Mouse (Mus musculus) lung, embryonic 14.5 days (tissue): ENCODE data around the gene Fgd3. TPM values are rescaled to one million over a fixed set of nuclear protein-coding genes. Genes with fewer than 3 reads are reported as not detected.
A peak's percentile ranks its signal among the peaks of the same experiment; 100 is the strongest.

Experiments used
- ATAC-seq: fragments of 200-750 bp; cut with Nextera tagmentation; 2 replicates; pipeline ENCODE4 v1.8.0; 2017; ENCODE audit warnings: mild to moderate bottlenecking, moderate TSS enrichment, moderate library complexity; ENCODE audit not compliant: insufficient read depth
- DNase-seq: peaks from one replicate; pipeline ENCODE4 v3.0.0-alpha.2; 2015
- H3K27ac ChIP-seq: fragments of 300-500 bp; sonication (generic); 2 replicates; pipeline ENCODE4 v1.5.1; 2014; ENCODE audit warnings: low read depth, mild to moderate bottlenecking, moderate library complexity
- H3K27me3 ChIP-seq: fragments of 300-500 bp; sonication (generic); 2 replicates; pipeline ENCODE4 v1.6.1; 2014; ENCODE audit warnings: low read length, control low read depth; ENCODE audit not compliant: insufficient read depth
- H3K36me3 ChIP-seq: fragments of 300-500 bp; sonication (generic); 2 replicates; pipeline ENCODE4 v1.6.1; 2014; ENCODE audit warnings: control low read depth; ENCODE audit not compliant: insufficient read depth
- H3K4me1 ChIP-seq: fragments of 300-500 bp; sonication (generic); 2 replicates; pipeline ENCODE4 v1.6.1; 2014; ENCODE audit warnings: antibody characterized with exemption, control low read depth; ENCODE audit not compliant: insufficient read depth
- H3K4me2 ChIP-seq: fragments of 300-500 bp; sonication (generic); 2 replicates; pipeline ENCODE4 v1.6.1; 2014; ENCODE audit warnings: mild to moderate bottlenecking
- H3K4me3 ChIP-seq: fragments of 300-500 bp; sonication (generic); 2 replicates; pipeline ENCODE4 v1.5.1; 2014; ENCODE audit warnings: low read depth, low read length
- H3K9ac ChIP-seq: fragments of 300-500 bp; sonication (generic); 2 replicates; pipeline ENCODE4 v1.6.1; 2014
- H3K9me3 ChIP-seq: fragments of 300-500 bp; sonication (generic); 2 replicates; pipeline ENCODE4 v1.6.1; 2016; ENCODE audit warnings: low read depth, low read length, control low read depth
- CTCF ChIP-seq: IDR thresholded peaks from 2 replicates; pipeline ENCODE4 v1.5.1; 2016; ENCODE audit warnings: antibody characterized with exemption, low read depth
- WGBS: fragments of 180-500 bp; shearing (Covaris S2); extraction: QIAGEN DNeasy Blood & Tissue Kit; methylation state at CpG from one replicate; pipeline ENCODE4 v1.1.7; 2014; 5-methylcytosine and 5-hydroxymethylcytosine counted together
- polyA plus RNA-seq: library from polyadenylated mRNA; unstranded; fragments of >200 nt; fragmentation: Nextera tagmentation; extraction: Ambion mirVana; gene quantifications from 2 replicates; pipeline ENCODE4 v1.2.1, GENCODE M21; 2014

Fgd3 gene
- polyA plus RNA-seq, result 0.34 and 0.42 TPM in 2 replicates

GRCm38 (mm10) chr13:49320040-49320439 is at the start of gene Fgd3:
Fgd3 (minus strand) TSS chr13:49320311.
- under 1% methylated on average over 10 of the region's 10 CpGs for WGBS
- Histone ChIP-seq H3K9ac (peak within 1 kb of the TSS; percentile 46), H3K4me3 (peak within 1 kb of the TSS; percentile 29), H3K27me3 (no peaks in the 10 kb centered on the region), H3K4me1 (no peaks in the 10 kb centered on the region), H3K9me3 (no peaks in the 10 kb centered on the region), H3K36me3 (no peaks in the 10 kb centered on the region), H3K27ac (no peak within 1 kb of the TSS), H3K4me2 (peak within 1 kb of the TSS; percentile 62)
- no peak for TF ChIP-seq CTCF
- peak; percentile 94 for ATAC-seq
- DNase-seq, result peak; percentile 75

- H3K27ac ChIP-seq, result no peak overlapping the region
- 78% methylated on average over 10 of the region's 10 CpGs for WGBS
- no peak overlapping the region for H3K9ac ChIP-seq
- ATAC-seq (no peak), DNase-seq (no peak)
- no peak overlapping the region for H3K4me2 ChIP-seq
- H3K4me1 ChIP-seq, result no peaks in the 10 kb centered on the region; the same call in 1 of the 2 replicates
- H3K9me3 ChIP-seq, result no peaks in the 10 kb centered on the region
- no peak for TF ChIP-seq CTCF
- peaks cover 21% of the 10 kb centered on the region for H3K36me3 ChIP-seq
- no peak overlapping the region for H3K4me3 ChIP-seq
- no peaks in the 10 kb centered on the region for H3K27me3 ChIP-seq
Measured at GRCm38 (mm10) chr13:49369404-49369803, 49.3 kb upstream of the Fgd3 start.

- no peaks in the 10 kb centered on the region for H3K27me3 ChIP-seq
- no peak overlapping the region for H3K27ac ChIP-seq
- no peak overlapping the region for H3K4me3 ChIP-seq
- peaks cover 21% of the 10 kb centered on the region for H3K36me3 ChIP-seq
- H3K9me3 ChIP-seq, result no peaks in the 10 kb centered on the region
- DNase-seq (no peak), ATAC-seq (no peak)
- H3K4me2 ChIP-seq, result no peak overlapping the region
- H3K4me1 ChIP-seq, result peaks cover under 1% of the 10 kb centered on the region; the same call in 1 of the 2 replicates
- TF ChIP-seq CTCF, result no peak
- no peak overlapping the region for H3K9ac ChIP-seq
- WGBS, result 71% methylated on average over 4 of the region's 4 CpGs
Measured at GRCm38 (mm10) chr13:49367657-49368440, 47.7 kb upstream of the Fgd3 start.

GRCm38 (mm10) chr13:49364716-49365115 is 44.6 kb upstream of the Fgd3 start:
- no peak for TF ChIP-seq CTCF
- peaks cover 6% of the 10 kb centered on the region for H3K36me3 ChIP-seq
- DNase-seq, result no peak
- no peak overlapping the region for H3K4me3 ChIP-seq
- no peak overlapping the region for H3K9ac ChIP-seq
- no peak overlapping the region for H3K27ac ChIP-seq
- H3K27me3 ChIP-seq, result no peaks in the 10 kb centered on the region
- no peak overlapping the region for H3K4me2 ChIP-seq
- peaks cover 13% of the 10 kb centered on the region for H3K4me1 ChIP-seq
- WGBS, result 81% methylated on average over 2 of the region's 2 CpGs
- ATAC-seq, result no peak
- H3K9me3 ChIP-seq, result no peaks in the 10 kb centered on the region

- 84% methylated on average over 2 of the region's 2 CpGs for WGBS
- no peak for ATAC-seq
Measured at GRCm38 (mm10) chr13:49362804-49363203, 42.7 kb upstream of the Fgd3 start.

GRCm38 (mm10) chr13:49362364-49362763 is 42.3 kb upstream of the Fgd3 start:
- no peak for TF ChIP-seq CTCF
- no peak for ATAC-seq
- Histone ChIP-seq H3K4me1 (peaks cover 13% of the 10 kb centered on the region), H3K27me3 (no peaks in the 10 kb centered on the region), H3K9ac (no peak overlapping the region), H3K4me3 (no peak overlapping the region), H3K9me3 (no peaks in the 10 kb centered on the region), H3K36me3 (no peaks in the 10 kb centered on the region), H3K27ac (no peak overlapping the region), H3K4me2 (no peak overlapping the region)
- no peak for DNase-seq
- WGBS, result 71% methylated on average over 7 of the region's 7 CpGs

More at GRCm38 (mm10) chr13:49362804-49363203, 42.7 kb upstream of the Fgd3 start:
- no peak for TF ChIP-seq CTCF
- Histone ChIP-seq H3K4me1 (peaks cover 13% of the 10 kb centered on the region), H3K9me3 (no peaks in the 10 kb centered on the region), H3K27ac (no peak overlapping the region), H3K4me2 (no peak overlapping the region), H3K27me3 (no peaks in the 10 kb centered on the region), H3K36me3 (no peaks in the 10 kb centered on the region), H3K9ac (no peak overlapping the region), H3K4me3 (no peak overlapping the region)
- DNase-seq, result no peak

GRCm38 (mm10) chr13:49360906-49361406 is 40.8 kb upstream of the Fgd3 start:
- H3K9me3 ChIP-seq, result no peaks in the 10 kb centered on the region
- H3K9ac ChIP-seq, result no peak overlapping the region
- TF ChIP-seq CTCF, result no peak
- H3K27me3 ChIP-seq, result no peaks in the 10 kb centered on the region
- H3K4me3 ChIP-seq, result no peak overlapping the region
- peak overlapping the region; percentile 7; the same call in 1 of the 2 replicates for H3K4me2 ChIP-seq
- no peak for ATAC-seq
- H3K36me3 ChIP-seq, result peaks cover 3% of the 10 kb centered on the region; the same call in 1 of the 2 replicates
- H3K27ac ChIP-seq, result peak overlapping the region; percentile 72
- DNase-seq, result peak; percentile 34
- H3K4me1 ChIP-seq, result peaks cover 13% of the 10 kb centered on the region
- 14% methylated on average over 3 of the region's 3 CpGs for WGBS
